Mouse (Mus musculus) layer of hippocampus, adult 2 months (tissue): ENCODE results near the gene Galnt12. TPM values are rescaled to one million over a fixed set of nuclear protein-coding genes. Genes with fewer than 3 reads are reported as not detected.
A peak's percentile ranks its signal among the peaks of the same experiment; 100 is the strongest.

Source experiments
- DNase-seq, 2 experiments: peaks; one replicate each; pipeline ENCODE4 v3.0.0; 2022; ENCODE audit warnings: low spot score in 2 of 2
- H3K27ac ChIP-seq: fragments of 200-600 bp; 2 replicates; pipeline ENCODE4 v1.8.1; 2022
- H3K4me3 ChIP-seq: fragments of 200-600 bp; 2 replicates; pipeline ENCODE4 v1.8.1; 2022; ENCODE audit warnings: mild to moderate bottlenecking
- CTCF ChIP-seq: fragments of 200-600 bp; conservative IDR thresholded peaks from 2 replicates; pipeline ENCODE4 v1.8.1; 2022; ENCODE audit warnings: antibody characterized with exemption, mild to moderate bottlenecking, moderate library complexity
- total RNA-seq, 2 experiments: library from RNA; stranded (reverse); gene quantifications; 2 replicates each; pipeline ENCODE4 v1.2.3; 2021

Gene Galnt12
- total RNA-seq, 2 experiments from 2014 or later = 0.69 to 0.97 TPM

GRCm38 (mm10) chr4:47122051-47122706 is 30.5 kb downstream of the Galnt12 start:
- H3K27ac ChIP-seq = no peak overlapping the region
- no peak overlapping the region for H3K4me3 ChIP-seq
- TF ChIP-seq CTCF = peak; percentile 99
- DNase-seq = peak; percentile 32 to 63

GRCm38 (mm10) chr4:47124140-47124711 is 32.5 kb downstream of the Galnt12 start:
- peak; percentile 64 to 69 for DNase-seq
- Histone ChIP-seq H3K4me3 (no peak overlapping the region), H3K27ac (no peak overlapping the region)
- no peak for TF ChIP-seq CTCF

- DNase-seq = peak in 1 of 2 experiments; percentile 48
Observed at GRCm38 (mm10) chr4:47128515-47128914, 36.8 kb downstream of the Galnt12 start.

GRCm38 (mm10) chr4:47129572-47129971 is 37.9 kb downstream of the Galnt12 start:
- TF ChIP-seq CTCF = no peak
- no peak overlapping the region for H3K27ac ChIP-seq
- DNase-seq = no peak
- no peak overlapping the region for H3K4me3 ChIP-seq

More at GRCm38 (mm10) chr4:47128515-47128914, 36.8 kb downstream of the Galnt12 start:
- TF ChIP-seq CTCF = peak; percentile 78
- H3K27ac ChIP-seq = no peak overlapping the region
- no peak overlapping the region for H3K4me3 ChIP-seq

- H3K4me3 ChIP-seq = no peak overlapping the region
- H3K27ac ChIP-seq = no peak overlapping the region
- no peak for DNase-seq
- no peak for TF ChIP-seq CTCF
Observed at GRCm38 (mm10) chr4:47130111-47131050, 38.7 kb downstream of the Galnt12 start.

- Histone ChIP-seq H3K4me3 (no peak overlapping the region), H3K27ac (no peak overlapping the region)
- DNase-seq = no peak
- no peak for TF ChIP-seq CTCF
Observed at GRCm38 (mm10) chr4:47131931-47132330, 40.2 kb downstream of the Galnt12 start.

GRCm38 (mm10) chr4:47132413-47132812 is 40.7 kb downstream of the Galnt12 start:
- no peak for TF ChIP-seq CTCF
- no peak for DNase-seq
- Histone ChIP-seq H3K27ac (no peak overlapping the region), H3K4me3 (no peak overlapping the region)

GRCm38 (mm10) chr4:47136699-47137101 is 45.0 kb downstream of the Galnt12 start:
- DNase-seq = no peak
- no peak overlapping the region for H3K27ac ChIP-seq

GRCm38 (mm10) chr4:47137479-47137878 is 45.8 kb downstream of the Galnt12 start:
- DNase-seq = no peak
- Histone ChIP-seq H3K27ac (no peak overlapping the region), H3K4me3 (no peak overlapping the region)
- TF ChIP-seq CTCF = no peak

More at GRCm38 (mm10) chr4:47136699-47137101, 45.0 kb downstream of the Galnt12 start:
- no peak overlapping the region for H3K4me3 ChIP-seq
- TF ChIP-seq CTCF = no peak

GRCm38 (mm10) chr4:47138411-47138810 is 46.7 kb downstream of the Galnt12 start:
- TF ChIP-seq CTCF = no peak
- DNase-seq = no peak
- Histone ChIP-seq H3K4me3 (no peak overlapping the region), H3K27ac (no peak overlapping the region)

- H3K27ac ChIP-seq = no peak overlapping the region
- no peak overlapping the region for H3K4me3 ChIP-seq
- TF ChIP-seq CTCF = no peak
- DNase-seq = no peak
Observed at GRCm38 (mm10) chr4:47138967-47139777, 47.5 kb downstream of the Galnt12 start.

GRCm38 (mm10) chr4:47140301-47140700 is 48.6 kb downstream of the Galnt12 start:
- no peak for DNase-seq
- Histone ChIP-seq H3K4me3 (no peak overlapping the region), H3K27ac (no peak overlapping the region)
- TF ChIP-seq CTCF = no peak
